Mouse (Mus musculus): ENCODE results near the gene Lmna.

DNA sequence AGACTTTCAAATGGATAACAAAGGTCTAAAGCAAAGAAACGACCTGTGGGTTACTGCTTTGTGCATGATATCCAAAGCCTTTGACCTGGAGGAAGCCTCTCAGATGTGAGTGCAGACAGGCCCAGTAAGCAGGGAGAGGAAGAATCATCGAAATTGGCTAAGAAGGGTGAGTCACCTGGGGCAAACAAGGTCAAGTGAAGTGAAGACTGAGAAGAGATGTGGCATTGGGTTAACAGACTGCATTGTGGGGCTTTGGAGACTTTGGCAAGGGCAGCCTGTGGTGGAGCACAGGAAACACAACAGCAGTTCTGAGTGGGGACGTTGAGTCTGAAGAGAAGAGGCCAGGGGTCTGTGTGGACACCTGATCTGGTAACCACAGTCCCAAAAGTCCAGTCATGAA lies 45.3 kb downstream of the Lmna start:
- TF ChIP-seq POLR2A (IDR thresholded peaks at IDR 0.05; ENCODE audit: insufficient read depth, low read length), result no peak
- TF ChIP-seq EP300 (IDR thresholded peaks at IDR 0.05; ENCODE audit: insufficient read depth, low read depth, low read length), result no peak
